Mouse (Mus musculus) heart, postnatal 10 days (tissue): ENCODE results near the gene Tmem126a. TPM values are rescaled to one million over a fixed set of nuclear protein-coding genes. Genes with fewer than 3 reads are reported as not detected.
A peak's percentile ranks its signal among the peaks of the same experiment; 100 is the strongest.

Experiments used
- DNase-seq, 2 experiments: peaks; one replicate each; pipeline ENCODE4 v3.0.0; 2021
- intact Hi-C: fragments of 180-260 bp; cut with DNase I; formaldehyde crosslinking; loops from one replicate; pipeline ENCODE4 v1.15.1; 2025
- total RNA-seq, 2 experiments: library from RNA; stranded (reverse); gene quantifications; 2 replicates each; pipeline ENCODE4 v1.2.3; 2021

Tmem126a gene
- total RNA-seq, 2 experiments from 2014 or later, result 94.9 to 96.0 TPM

DNA sequence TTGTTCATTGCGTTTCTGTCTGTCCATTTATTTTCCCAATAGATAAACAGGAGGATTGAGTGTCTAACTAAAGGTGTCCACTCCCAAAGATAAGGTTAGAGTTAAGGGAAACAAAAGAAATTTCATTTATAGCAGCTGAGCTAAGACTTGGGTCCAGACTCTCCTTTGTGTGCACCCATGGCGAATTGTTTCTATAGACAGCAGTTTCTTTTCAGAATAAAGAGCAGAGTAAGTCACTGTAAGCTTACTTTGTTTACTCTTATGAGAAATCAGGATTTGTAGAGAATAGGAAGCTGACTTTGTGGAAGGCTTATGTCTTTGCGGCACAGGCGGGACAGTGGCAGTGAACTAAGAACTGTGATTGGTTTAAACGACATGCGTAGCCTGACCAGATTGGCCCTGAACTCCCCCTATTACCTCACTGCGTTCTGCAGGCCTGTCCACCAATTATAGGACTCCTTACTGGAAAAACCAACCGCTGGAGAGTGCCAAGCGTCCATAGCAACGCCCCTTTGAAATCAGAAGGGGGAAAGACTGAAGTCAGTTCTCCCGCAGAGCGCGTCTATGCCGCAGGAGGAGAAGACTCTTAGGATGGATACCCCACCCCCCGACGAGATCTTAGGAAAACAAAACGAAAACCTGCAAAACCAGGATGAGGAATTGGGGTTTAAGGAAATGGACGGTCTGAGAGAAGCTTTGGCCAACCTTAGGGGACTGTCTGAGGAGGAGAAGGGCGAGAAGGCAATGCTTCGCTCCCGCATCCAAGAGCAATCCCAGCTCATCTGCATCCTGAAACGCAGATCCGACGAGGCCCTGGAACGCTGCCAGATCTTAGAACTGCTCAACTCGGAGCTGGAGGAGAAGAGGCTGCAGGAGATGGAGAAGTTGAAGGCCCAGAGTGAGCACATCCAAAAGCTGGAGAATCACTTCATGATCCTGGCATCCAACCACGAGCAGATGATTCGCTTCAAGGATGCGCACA is 30.7 kb downstream of the Tmem126a start, which contains the start of gene Ccdc89:
Gene Ccdc89 (plus strand): TSS at position 558 of the 982 bp plus-strand sequence.
- peak; percentile 89 to 90 for DNase-seq
- intact Hi-C loops, result loop anchor here (5.0 kb wide), 1 partner anchor 429 kb away; no protein-coding TSS in a partner anchor

- intact Hi-C loops, result loop anchor here (2.0 to 5.0 kb wide), 3 partner anchors 129 to 413 kb away; partner anchors contain the start of gene Ccdc83
Observed at GRCm38 (mm10) chr7:90409934-90410333, 47.1 kb downstream of the Tmem126a start.

More at GRCm38 (mm10) chr7:90409934-90410333, 47.1 kb downstream of the Tmem126a start:
- DNase-seq, result peak; percentile 68 to 85

Other genes starting within 250 kb of the Tmem126a start
- gene Ccdc83, start 191.5 kb downstream of the Tmem126a start, total RNA-seq, result not detected
- gene Sytl2, start 155.0 kb downstream of the Tmem126a start, total RNA-seq, result 1 to 10 TPM; 8.6 to 9.0 TPM
- gene Ccdc89, start 30.7 kb downstream of the Tmem126a start, total RNA-seq, result under 1 TPM; 0.17 to 0.27 TPM
- 10 to 100 TPM; 30.2 to 32.2 TPM for gene Crebzf, start 14.5 kb downstream of the Tmem126a start, total RNA-seq
- gene Tmem126b, start 18.8 kb upstream of the Tmem126a start, total RNA-seq, result 10 to 100 TPM; 17.0 to 19.6 TPM
- gene Dlg2, start 19.4 kb upstream of the Tmem126a start, total RNA-seq, result 1 to 10 TPM; 1.9 to 3.4 TPM